Mouse (Mus musculus) heart, embryonic 16.5 days (tissue): ENCODE results near the gene Nrd1. TPM values are rescaled to one million over a fixed set of nuclear protein-coding genes. Genes with fewer than 3 reads are reported as not detected.

Source experiments
- ATAC-seq: fragments of 200-750 bp; cut with Nextera tagmentation; replicated peaks from 2 replicates; pipeline ENCODE4 v1.8.0; 2017; ENCODE audit warnings: moderate number of reproducible peaks; ENCODE audit not compliant: insufficient read depth, low FRiP score; ENCODE audit errors: extremely low read depth
- H3K27ac ChIP-seq: fragments of 300-500 bp; sonication (generic); 2 replicates; pipeline ENCODE4 v1.5.1; 2014; ENCODE audit warnings: mild to moderate bottlenecking, low read length, control low read depth, moderate library complexity
- H3K27me3 ChIP-seq: fragments of 300-500 bp; sonication (generic); 2 replicates; pipeline ENCODE4 v1.6.1; 2014; ENCODE audit warnings: low read length, mixed read lengths; ENCODE audit not compliant: control insufficient read depth, insufficient read depth
- H3K36me3 ChIP-seq: fragments of 300-500 bp; sonication (generic); 2 replicates; pipeline ENCODE4 v1.6.1; 2014; ENCODE audit not compliant: control insufficient read depth, insufficient read depth
- H3K4me1 ChIP-seq: fragments of 300-500 bp; sonication (generic); 2 replicates; pipeline ENCODE4 v1.6.1; 2014; ENCODE audit warnings: low read length, mixed read lengths; ENCODE audit not compliant: control insufficient read depth, insufficient read depth
- H3K4me2 ChIP-seq: fragments of 300-500 bp; sonication (generic); 2 replicates; pipeline ENCODE4 v1.6.1; 2014; ENCODE audit warnings: low read depth, mild to moderate bottlenecking, control low read depth, low read length
- H3K4me3 ChIP-seq: fragments of 300-500 bp; sonication (generic); 2 replicates; pipeline ENCODE4 v1.5.1; 2014; ENCODE audit warnings: mild to moderate bottlenecking, control low read depth, low read length
- H3K9ac ChIP-seq: fragments of 300-500 bp; sonication (generic); 2 replicates; pipeline ENCODE4 v1.6.1; 2014; ENCODE audit warnings: low read length, control low read depth
- H3K9me3 ChIP-seq: fragments of 300-500 bp; sonication (generic); replicated peaks from 2 replicates; pipeline ENCODE4 v1.6.1; 2016; ENCODE audit warnings: low read length; ENCODE audit not compliant: control insufficient read depth
- WGBS: fragments of 180-500 bp; shearing (Covaris S2); extraction: QIAGEN DNeasy Blood & Tissue Kit; methylation state at CpG from one replicate; pipeline ENCODE4 v1.1.7; 2014; 5-methylcytosine and 5-hydroxymethylcytosine counted together
- microRNA counts: library from miRNA; unstranded; fragments of <30 nt; microRNA quantifications from one replicate; lab custom pipeline; 2016
- microRNA-seq: library from miRNA; unstranded; fragments of <30 nt; microRNA quantifications from one replicate; pipeline ENCODE4, GENCODE M21; 2017
- polyA plus RNA-seq: library from polyadenylated mRNA; unstranded; fragments of >200 nt; fragmentation: Nextera tagmentation; extraction: Ambion mirVana; gene quantifications from 2 replicates; pipeline ENCODE4 v1.2.1, GENCODE M21; 2015

Gene Nrd1
- polyA plus RNA-seq, 1 experiment from 2014 or later = 50.2 TPM

DNA sequence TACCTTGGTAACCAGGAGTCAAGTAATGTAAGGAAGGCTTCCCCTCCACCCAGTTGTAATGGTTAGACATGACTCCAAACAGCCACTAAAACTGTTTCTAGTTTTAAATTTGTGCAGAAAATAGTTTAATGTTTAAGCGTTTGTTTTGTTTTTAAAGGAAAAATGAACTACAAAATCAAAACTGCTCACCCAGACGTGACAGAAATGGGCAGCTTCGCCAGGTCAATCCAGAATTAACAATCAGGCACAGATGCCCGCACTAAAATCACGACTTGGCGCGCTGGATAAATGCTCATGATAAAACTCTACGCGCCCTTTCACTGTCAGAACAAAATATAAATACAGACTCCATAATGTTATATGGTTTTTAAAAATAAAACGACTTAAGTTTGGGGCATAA is 109.2 kb downstream of the Nrd1 start:
- Histone ChIP-seq H3K4me1 (peaks cover 5% of the 10 kb centered on the region), H3K9ac (no peak overlapping the region), H3K9me3 (no peaks in the 10 kb centered on the region), H3K4me3 (no peak overlapping the region), H3K27ac (no peak overlapping the region), H3K4me2 (no peak overlapping the region), H3K27me3 (no peaks in the 10 kb centered on the region), H3K36me3 (no peaks in the 10 kb centered on the region)
- ATAC-seq = no peak
- 91% methylated on average over 10 of the region's 10 CpGs for WGBS

DNA sequence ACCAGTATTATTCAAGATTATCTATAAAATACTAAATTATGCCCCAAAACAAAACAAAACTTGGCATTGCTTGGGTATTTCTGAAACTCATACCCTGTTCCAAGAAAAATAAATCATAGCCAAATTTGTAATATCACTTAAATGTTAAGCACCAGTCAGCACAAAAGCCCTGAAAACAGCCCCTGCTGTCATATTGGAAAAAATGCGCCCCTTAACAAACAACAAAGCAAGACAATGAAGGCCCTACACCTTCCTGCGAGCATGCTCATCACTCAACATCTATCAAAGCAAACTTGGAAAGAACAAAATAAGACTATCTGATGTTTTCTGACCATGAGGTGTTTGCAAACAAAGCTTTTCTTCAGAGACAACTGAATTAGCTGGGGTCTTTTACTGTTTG is 110.5 kb downstream of the Nrd1 start:
- Histone ChIP-seq H3K27me3 (no peaks in the 10 kb centered on the region), H3K36me3 (no peaks in the 10 kb centered on the region), H3K9ac (no peak overlapping the region), H3K27ac (no peak overlapping the region), H3K4me1 (peaks cover 17% of the 10 kb centered on the region), H3K9me3 (no peaks in the 10 kb centered on the region), H3K4me3 (no peak overlapping the region), H3K4me2 (no peak overlapping the region)
- WGBS = 79% methylated on average over 2 of the region's 2 CpGs
- ATAC-seq = no peak

MicroRNA genes within 50 kb of the gene (microRNA counts, 519-probe panel; counts per million panel counts)
- 2,353 counts per million, percentile 50 among the panel's probes with 10 or more counts for microRNA mmu-miR-761 (lab: Ali Mortazavi, UCI)

Small RNA genes within 50 kb of the gene (microRNA-seq; reads per million reads assigned to microRNA genes)
- not detected for gene Mir761

Other genes with a start within 250 kb of the Nrd1 start
- 2.5 and 2.9 TPM in 2 replicates for gene Zfyve9, start 219.9 kb upstream of the Nrd1 start, polyA plus RNA-seq
- gene Btf3l4, start 167.0 kb upstream of the Nrd1 start, polyA plus RNA-seq = 141 and 143 TPM in 2 replicates
- 111 and 113 TPM in 2 replicates for gene Txndc12, start 166.1 kb upstream of the Nrd1 start, polyA plus RNA-seq
- gene Kti12, start 152.9 kb upstream of the Nrd1 start, polyA plus RNA-seq = 28.3 and 30.1 TPM in 2 replicates
- gene A730015C16Rik, start 152.0 kb upstream of the Nrd1 start, polyA plus RNA-seq = 1.00 and 1.2 TPM in 2 replicates
- 4.3 and 4.6 TPM in 2 replicates for gene Rab3b, start 121.6 kb upstream of the Nrd1 start, polyA plus RNA-seq
- 52.8 and 57.2 TPM in 2 replicates for gene Osbpl9, start 201.6 kb downstream of the Nrd1 start, polyA plus RNA-seq
- 0.09 TPM in 1 of 2 replicates, not detected in the other for gene Calr4, start 233.8 kb downstream of the Nrd1 start, polyA plus RNA-seq